Mouse (Mus musculus) embryonic facial prominence, embryonic 12.5 days (tissue): ENCODE measurements around the gene Slf2. TPM values are rescaled to one million over a fixed set of nuclear protein-coding genes. Genes with fewer than 3 reads are reported as not detected.
A peak's percentile ranks its signal among the peaks of the same experiment; 100 is the strongest.

ENCODE experiments used
- ATAC-seq: fragments of 200-750 bp; cut with Nextera tagmentation; 2 replicates; pipeline ENCODE4 v1.8.0; 2017; ENCODE audit not compliant: insufficient number of reproducible peaks, insufficient read depth, low FRiP score, low TSS enrichment
- H3K27ac ChIP-seq: fragments of 300-500 bp; sonication (generic); 2 replicates; pipeline ENCODE4 v1.5.1; 2016; ENCODE audit warnings: mild to moderate bottlenecking
- H3K27me3 ChIP-seq: fragments of 300-500 bp; sonication (generic); 2 replicates; pipeline ENCODE4 v1.6.1; 2016; ENCODE audit warnings: mild to moderate bottlenecking, moderate library complexity
- H3K36me3 ChIP-seq: fragments of 300-500 bp; sonication (generic); 2 replicates; pipeline ENCODE4 v1.6.1; 2016; ENCODE audit warnings: mild to moderate bottlenecking
- H3K4me1 ChIP-seq: fragments of 300-500 bp; sonication (generic); 2 replicates; pipeline ENCODE4 v1.6.1; 2016
- H3K4me2 ChIP-seq: fragments of 300-500 bp; sonication (generic); replicated peaks from 2 replicates; pipeline ENCODE4 v1.6.1; 2016; ENCODE audit warnings: mild to moderate bottlenecking, moderate library complexity
- H3K4me3 ChIP-seq: fragments of 300-500 bp; sonication (generic); 2 replicates; pipeline ENCODE4 v1.5.1; 2016; ENCODE audit warnings: mild to moderate bottlenecking
- H3K9ac ChIP-seq: fragments of 300-500 bp; sonication (generic); 2 replicates; pipeline ENCODE4 v1.6.1; 2016; ENCODE audit warnings: mild to moderate bottlenecking, moderate library complexity
- H3K9me3 ChIP-seq: fragments of 300-500 bp; sonication (generic); 2 replicates; pipeline ENCODE4 v1.6.1; 2016; ENCODE audit warnings: mild to moderate bottlenecking, moderate library complexity
- WGBS: fragments of 180-500 bp; shearing (Covaris S2); methylation state at CpG from one replicate; pipeline ENCODE4 v1.1.7; 2016; 5-methylcytosine and 5-hydroxymethylcytosine counted together
- polyA plus RNA-seq: library from polyadenylated mRNA; unstranded; fragments of >200 nt; fragmentation: Nextera tagmentation; extraction: Ambion mirVana; gene quantifications from 2 replicates; pipeline ENCODE4 v1.2.1, GENCODE M21; 2016

The Slf2 gene
- polyA plus RNA-seq, 1 experiment from 2014 or later: 51.6 TPM

GRCm38 (mm10) chr19:44932051-44932450, 1.1 kb downstream of the Slf2 start:
- H3K4me2 ChIP-seq: peak overlapping the region; percentile 71
- H3K4me1 ChIP-seq: peaks cover 29% of the 10 kb centered on the region
- ATAC-seq: no peak
- peak overlapping the region; percentile 33 for H3K4me3 ChIP-seq
- no peaks in the 10 kb centered on the region for H3K9me3 ChIP-seq
- H3K36me3 ChIP-seq: peaks cover 22% of the 10 kb centered on the region
- H3K9ac ChIP-seq: 0 out of 2 replicates have a peak overlapping the region, but pooled peaks have one; percentile 36
- no peaks in the 10 kb centered on the region for H3K27me3 ChIP-seq
- H3K27ac ChIP-seq: no peak overlapping the region
- 53% methylated on average over 5 of the region's 5 CpGs for WGBS

DNA sequence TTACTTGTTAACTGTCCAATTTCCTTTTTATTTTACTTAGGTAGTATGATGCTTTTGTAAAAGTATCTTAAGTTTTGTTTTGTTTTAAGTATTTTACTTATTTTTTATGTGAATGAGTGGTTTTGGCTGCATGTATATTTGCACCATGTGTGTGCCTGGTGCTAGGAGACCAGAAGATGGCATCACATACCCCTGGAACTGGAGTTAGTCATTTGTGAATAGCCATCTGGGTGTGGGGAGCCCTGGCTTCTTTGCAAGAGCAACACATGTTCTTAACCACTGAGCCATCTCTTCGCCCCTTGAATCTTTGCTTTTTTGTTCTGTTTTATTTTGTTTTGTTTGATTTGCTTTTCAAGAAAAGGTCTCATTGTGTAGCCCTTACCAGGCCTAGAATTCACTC, 2.2 kb downstream of the Slf2 start:
- Histone ChIP-seq H3K27ac (no peak overlapping the region), H3K9ac (no peak overlapping the region), H3K9me3 (no peaks in the 10 kb centered on the region), H3K4me1 (peaks cover 21% of the 10 kb centered on the region), H3K4me3 (no peak overlapping the region), H3K27me3 (no peaks in the 10 kb centered on the region), H3K4me2 (peak overlapping the region; percentile 71; the same call in 1 of the 2 replicates), H3K36me3 (peaks cover 26% of the 10 kb centered on the region)
- WGBS: 92% methylated on average over 1 of the region's 1 CpGs
- no peak for ATAC-seq

DNA sequence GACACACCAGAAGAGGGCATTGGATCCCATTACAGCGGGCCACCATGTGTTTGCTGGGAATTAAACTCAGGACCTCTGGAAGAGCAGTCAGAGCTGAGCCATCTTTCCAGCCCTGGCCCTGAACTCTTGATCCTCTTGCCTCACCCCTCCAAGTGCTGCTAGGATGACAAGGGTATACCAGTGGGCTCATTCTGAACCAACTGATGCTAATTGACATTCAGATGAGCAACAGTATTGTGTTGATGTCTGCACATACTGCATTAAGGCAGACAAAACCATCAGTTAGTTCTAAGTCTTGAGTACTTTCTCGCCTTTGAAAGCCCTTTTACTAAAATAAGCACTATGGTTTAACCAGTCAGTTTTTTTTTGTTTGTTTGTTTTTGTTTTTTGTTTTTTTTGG, 28.7 kb downstream of the Slf2 start:
- H3K9ac ChIP-seq: no peak overlapping the region
- H3K27ac ChIP-seq: no peak overlapping the region
- H3K9me3 ChIP-seq: no peaks in the 10 kb centered on the region
- H3K36me3 ChIP-seq: peaks cover 72% of the 10 kb centered on the region
- no peak overlapping the region for H3K4me3 ChIP-seq
- no peak for ATAC-seq
- WGBS: 93% methylated on average over 2 of the region's 2 CpGs
- H3K4me2 ChIP-seq: no peak overlapping the region
- no peaks in the 10 kb centered on the region for H3K4me1 ChIP-seq
- no peaks in the 10 kb centered on the region for H3K27me3 ChIP-seq

DNA sequence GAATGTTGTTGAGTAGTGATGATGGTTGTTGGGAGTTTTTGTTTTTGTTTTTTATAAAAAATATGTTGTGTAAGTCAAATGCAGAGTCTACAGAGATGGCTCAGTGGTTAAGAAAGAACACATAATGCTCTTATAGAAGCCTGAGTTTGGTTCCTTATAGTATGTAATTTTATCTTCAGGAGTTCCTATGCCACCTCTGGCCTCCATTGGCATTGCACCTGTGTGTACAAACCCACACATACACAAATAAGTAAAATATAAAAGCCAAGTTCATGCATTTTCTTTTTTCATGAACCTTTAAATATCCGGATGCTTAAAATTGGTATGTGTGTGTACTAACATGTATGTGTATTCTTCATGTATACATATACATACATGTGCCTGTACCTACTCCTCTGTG, 35.0 kb downstream of the Slf2 start:
- 100% methylated on average over 1 of the region's 1 CpGs for WGBS
- Histone ChIP-seq H3K4me1 (no peaks in the 10 kb centered on the region), H3K27ac (no peak overlapping the region), H3K4me3 (no peak overlapping the region), H3K9me3 (no peaks in the 10 kb centered on the region), H3K9ac (no peak overlapping the region), H3K27me3 (no peaks in the 10 kb centered on the region), H3K4me2 (no peak overlapping the region), H3K36me3 (peaks cover 77% of the 10 kb centered on the region)
- ATAC-seq: no peak

DNA sequence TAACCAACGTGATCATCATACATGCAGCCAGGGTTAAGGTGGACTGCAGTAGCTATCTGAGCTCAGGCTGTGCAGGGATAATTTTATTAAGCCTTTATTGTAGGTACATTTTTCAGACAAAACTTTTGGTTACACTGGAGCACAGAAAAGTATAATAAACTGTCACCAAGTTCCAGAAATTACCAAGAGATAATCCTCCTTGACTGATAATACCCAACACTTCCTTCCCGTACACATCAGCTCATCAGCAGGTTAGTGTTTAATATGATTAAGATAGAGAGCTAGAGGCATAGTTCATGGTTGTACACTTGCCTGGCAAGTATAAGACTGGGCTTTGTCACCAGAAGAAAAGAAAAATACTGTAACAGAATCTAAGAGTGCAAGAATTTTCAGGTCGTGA, 37.4 kb downstream of the Slf2 start:
- Histone ChIP-seq H3K9me3 (no peaks in the 10 kb centered on the region), H3K27ac (no peak overlapping the region), H3K4me1 (no peaks in the 10 kb centered on the region), H3K27me3 (no peaks in the 10 kb centered on the region), H3K4me2 (no peak overlapping the region), H3K9ac (no peak overlapping the region), H3K4me3 (no peak overlapping the region), H3K36me3 (peaks cover 84% of the 10 kb centered on the region)
- no peak for ATAC-seq
- 85% methylated on average over 3 of the region's 3 CpGs for WGBS

- 74% methylated on average over 6 of the region's 6 CpGs for WGBS
- H3K27ac ChIP-seq: no peak overlapping the region
- no peak for ATAC-seq
- H3K4me2 ChIP-seq: no peak overlapping the region
- no peaks in the 10 kb centered on the region for H3K4me1 ChIP-seq
- no peak overlapping the region for H3K4me3 ChIP-seq
- H3K36me3 ChIP-seq: peaks cover 90% of the 10 kb centered on the region
- H3K27me3 ChIP-seq: no peaks in the 10 kb centered on the region
- H3K9me3 ChIP-seq: no peaks in the 10 kb centered on the region
- H3K9ac ChIP-seq: no peak overlapping the region
These were observed 45.7 kb downstream of the Slf2 start for GRCm38 (mm10) chr19:44976636-44977035.

DNA sequence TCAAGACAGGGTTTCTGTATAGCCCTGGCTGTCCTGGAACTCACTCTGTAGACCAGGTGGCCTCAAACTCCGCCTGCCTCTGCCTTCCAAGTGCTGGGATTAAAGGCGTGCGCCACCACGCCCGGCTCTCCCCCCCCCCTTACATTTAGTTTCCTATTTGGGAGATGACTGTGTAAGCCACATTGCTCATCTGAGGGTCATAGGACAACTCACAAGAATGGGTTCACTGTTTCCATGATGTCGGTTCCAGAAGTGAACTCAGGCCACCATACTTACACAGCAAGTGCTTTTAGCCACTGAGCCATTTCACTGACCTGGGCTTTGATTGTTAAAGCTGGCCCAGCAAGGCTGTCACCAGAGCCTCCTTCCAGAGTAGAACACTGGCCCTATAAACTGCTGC, 46.2 kb downstream of the Slf2 start:
- no peak overlapping the region for H3K27ac ChIP-seq
- WGBS: 93% methylated on average over 6 of the region's 6 CpGs
- H3K4me2 ChIP-seq: no peak overlapping the region
- no peaks in the 10 kb centered on the region for H3K27me3 ChIP-seq
- no peak for ATAC-seq
- H3K4me1 ChIP-seq: no peaks in the 10 kb centered on the region
- H3K36me3 ChIP-seq: peaks cover 93% of the 10 kb centered on the region
- no peaks in the 10 kb centered on the region for H3K9me3 ChIP-seq
- no peak overlapping the region for H3K9ac ChIP-seq
- no peak overlapping the region for H3K4me3 ChIP-seq

DNA sequence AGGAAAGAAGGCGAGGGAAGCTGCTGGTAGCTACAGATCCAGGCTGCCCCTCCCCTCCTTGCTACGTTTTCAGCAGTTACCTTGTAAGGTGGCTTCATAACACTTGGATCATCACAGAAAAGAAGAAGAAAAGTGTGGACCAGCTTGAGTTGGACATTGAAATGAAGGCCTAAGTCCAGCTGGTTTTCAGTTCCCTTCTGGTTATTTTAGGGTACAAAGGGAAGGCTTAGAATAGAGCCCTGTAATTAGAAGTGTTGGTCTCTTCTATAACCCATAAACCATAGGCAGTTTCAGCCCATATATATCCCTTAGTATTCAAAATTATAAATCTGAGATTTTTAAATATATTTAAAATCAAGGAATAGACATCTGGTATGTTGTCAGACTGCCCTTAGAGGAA, 49.8 kb downstream of the Slf2 start:
- Histone ChIP-seq H3K27ac (no peak overlapping the region), H3K36me3 (peaks cover 61% of the 10 kb centered on the region), H3K9me3 (no peaks in the 10 kb centered on the region), H3K4me3 (no peak overlapping the region), H3K4me1 (no peaks in the 10 kb centered on the region), H3K9ac (no peak overlapping the region), H3K27me3 (no peaks in the 10 kb centered on the region), H3K4me2 (no peak overlapping the region)
- no peak for ATAC-seq
- WGBS: 91% methylated on average over 2 of the region's 2 CpGs

DNA sequence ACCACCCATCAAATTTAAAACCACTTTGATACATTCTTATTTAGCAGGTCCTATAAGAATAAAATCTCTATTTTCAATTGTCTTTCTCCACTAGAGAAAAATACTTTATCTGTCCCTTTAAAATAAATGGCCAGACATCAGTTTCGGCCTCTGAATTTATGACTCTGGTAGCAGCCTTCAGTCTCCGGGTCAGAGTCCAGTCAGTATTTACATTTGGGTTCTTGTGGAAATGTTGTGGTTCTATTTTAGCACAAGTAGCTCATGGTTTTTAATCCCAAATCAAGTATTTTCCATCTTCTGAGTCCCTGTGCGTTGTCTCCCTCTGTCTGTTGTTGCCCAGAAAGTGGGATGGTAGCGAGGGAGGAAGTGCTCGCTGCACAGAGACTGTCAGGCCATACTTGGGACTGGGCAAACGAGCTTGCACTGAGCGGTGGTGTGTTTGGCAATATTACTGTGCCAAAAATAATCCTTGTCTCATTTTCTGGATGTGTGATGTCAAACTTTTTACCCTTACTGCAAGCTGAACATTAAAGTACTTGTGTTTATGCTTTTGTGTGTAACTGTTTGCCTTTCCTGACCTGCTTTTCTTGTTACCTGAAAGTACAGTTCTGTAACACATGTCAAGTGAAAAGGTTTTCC, 51.6 kb downstream of the Slf2 start:
- H3K4me2 ChIP-seq: no peak overlapping the region
- no peaks in the 10 kb centered on the region for H3K27me3 ChIP-seq
- H3K9ac ChIP-seq: no peak overlapping the region
- H3K27ac ChIP-seq: no peak overlapping the region
- H3K36me3 ChIP-seq: peaks cover 43% of the 10 kb centered on the region
- H3K4me3 ChIP-seq: no peak overlapping the region
- H3K4me1 ChIP-seq: no peaks in the 10 kb centered on the region
- H3K9me3 ChIP-seq: no peaks in the 10 kb centered on the region
- ATAC-seq: no peak
- 90% methylated on average over 7 of the region's 7 CpGs for WGBS

- H3K4me2 ChIP-seq: no peak overlapping the region
- WGBS: 89% methylated on average over 6 of the region's 6 CpGs
- ATAC-seq: no peak
- H3K4me3 ChIP-seq: no peak overlapping the region
- H3K27ac ChIP-seq: no peak overlapping the region
- H3K36me3 ChIP-seq: peaks cover 36% of the 10 kb centered on the region
- H3K9ac ChIP-seq: no peak overlapping the region
- no peaks in the 10 kb centered on the region for H3K27me3 ChIP-seq
- H3K4me1 ChIP-seq: 0 out of 2 replicates have a peak, but pooled peaks cover 2% of the 10 kb centered on the region
- H3K9me3 ChIP-seq: no peaks in the 10 kb centered on the region
These were observed 52.4 kb downstream of the Slf2 start for GRCm38 (mm10) chr19:44983366-44983765.

GRCm38 (mm10) chr19:44984420-44984819, 53.5 kb downstream of the Slf2 start:
- Histone ChIP-seq H3K4me2 (no peak overlapping the region), H3K9me3 (no peaks in the 10 kb centered on the region), H3K36me3 (peaks cover 28% of the 10 kb centered on the region), H3K4me3 (no peak overlapping the region), H3K27ac (no peak overlapping the region), H3K4me1 (0 out of 2 replicates have a peak, but pooled peaks cover 5% of the 10 kb centered on the region), H3K27me3 (no peaks in the 10 kb centered on the region), H3K9ac (no peak overlapping the region)
- no peak for ATAC-seq
- 95% methylated on average over 4 of the region's 4 CpGs for WGBS

GRCm38 (mm10) chr19:44985159-44985988, 54.4 kb downstream of the Slf2 start:
- Histone ChIP-seq H3K4me2 (no peak overlapping the region), H3K4me1 (peaks cover 13% of the 10 kb centered on the region), H3K9me3 (no peaks in the 10 kb centered on the region), H3K9ac (no peak overlapping the region), H3K36me3 (peaks cover 19% of the 10 kb centered on the region), H3K4me3 (no peak overlapping the region), H3K27me3 (no peaks in the 10 kb centered on the region), H3K27ac (no peak overlapping the region)
- 58% methylated on average over 5 of the region's 5 CpGs for whole genome bisulfite sequencing
- no peak for ATAC-seq
